Mouse (Mus musculus): ENCODE measurements at regions not wholly inside any gene's neighbourhood (a gene's known extent, or its start where the extent isn't known, plus 50 kb on each side); places are given as distances from the start of the nearest gene placed in this dataset.

DNA sequence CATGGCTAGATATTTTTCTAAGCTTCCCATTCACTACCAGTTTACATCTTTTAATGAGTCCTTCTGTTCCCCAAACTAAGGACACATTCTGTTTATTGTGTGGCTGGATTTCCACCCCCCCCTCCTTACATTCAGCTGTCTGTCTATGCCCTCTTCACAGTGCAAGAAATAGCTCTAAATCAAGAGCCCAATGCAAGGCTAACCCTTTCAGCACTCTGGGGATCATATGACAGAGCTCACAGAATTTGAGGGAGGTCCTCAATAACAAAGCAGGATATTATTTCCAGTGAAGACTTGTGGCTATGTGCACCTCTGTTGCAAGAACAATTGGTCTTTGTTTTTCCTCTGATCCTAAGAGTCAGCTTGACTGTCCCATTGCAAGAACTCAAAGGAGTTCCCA lies 874.1 kb upstream of the Gje1 start:
- ATAC-seq (ENCODE audit: low TSS enrichment) = peak; percentile 87

DNA sequence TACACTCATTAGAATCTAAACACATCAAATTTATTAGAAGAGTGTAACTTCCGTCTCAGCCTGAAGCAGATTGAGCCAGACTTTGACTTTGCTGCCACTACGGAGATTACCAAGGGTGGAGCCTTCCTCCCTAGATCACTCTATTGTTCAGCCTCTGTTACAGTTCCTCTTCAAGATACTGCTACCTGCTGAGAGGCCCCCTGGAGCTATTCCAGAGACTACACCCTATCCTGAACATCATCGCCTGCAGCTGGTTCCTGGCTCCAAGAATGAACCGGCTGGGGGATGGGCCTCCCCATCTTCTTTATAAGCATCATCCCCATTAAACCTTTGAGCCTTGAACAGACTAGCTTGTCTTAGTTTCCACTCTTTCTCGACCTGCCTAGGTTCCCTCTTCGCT lies 868.1 kb upstream of the Gje1 start:
- ATAC-seq (ENCODE audit: low TSS enrichment) = no peak

DNA sequence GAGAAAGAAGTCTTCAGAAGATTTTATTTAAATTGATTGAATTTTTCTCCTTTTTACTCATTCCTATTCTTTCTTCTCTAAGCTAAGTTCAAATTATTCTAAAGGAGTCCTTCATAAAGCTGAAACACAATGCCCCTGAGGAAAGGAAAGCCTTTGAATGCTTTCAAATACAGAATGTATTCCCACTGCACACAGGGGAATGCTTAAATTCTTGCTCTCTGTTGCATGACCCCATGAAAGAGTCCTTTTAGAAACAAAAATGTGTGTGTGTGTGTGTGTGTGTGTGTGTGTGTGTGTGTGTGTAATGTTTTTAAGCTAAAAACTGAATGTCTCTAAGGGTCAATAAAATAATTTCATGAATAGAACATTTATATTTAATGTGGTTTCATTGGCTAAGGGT lies 846.1 kb upstream of the Gje1 start:
- ATAC-seq (ENCODE audit: low TSS enrichment) = no peak

DNA sequence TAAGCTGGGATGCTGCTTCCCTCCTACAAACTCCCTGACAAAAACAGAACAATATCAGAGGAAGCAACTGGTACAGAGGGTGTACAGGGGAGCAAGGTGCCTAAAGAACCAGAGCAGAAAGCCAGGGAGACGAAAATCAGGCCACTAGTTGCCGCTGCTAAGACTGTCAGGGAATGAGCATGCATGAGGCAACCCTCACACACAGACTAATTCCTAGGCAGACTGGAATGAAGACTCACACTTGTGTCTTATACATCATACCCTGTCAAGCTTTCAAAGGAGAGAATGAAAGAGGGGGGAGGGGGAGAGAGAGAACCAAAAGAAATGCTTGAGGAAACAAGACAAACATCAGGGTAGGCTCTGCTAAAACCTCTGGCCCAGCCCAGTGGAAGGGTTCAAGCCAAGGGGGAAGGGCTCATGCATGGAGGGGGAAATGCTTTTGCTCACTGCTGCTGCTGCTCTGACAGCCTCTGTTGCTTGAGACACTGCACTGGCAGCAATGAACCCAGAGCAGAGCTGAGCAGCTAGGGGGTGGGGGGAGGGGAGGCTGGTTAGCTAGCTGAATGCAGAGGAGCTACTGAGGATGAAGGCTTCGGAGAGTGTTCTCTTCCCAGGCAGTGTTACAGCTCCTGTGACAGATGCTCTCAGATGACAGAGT lies 835.5 kb upstream of the Gje1 start:
- ATAC-seq (ENCODE audit: low TSS enrichment) = no peak

DNA sequence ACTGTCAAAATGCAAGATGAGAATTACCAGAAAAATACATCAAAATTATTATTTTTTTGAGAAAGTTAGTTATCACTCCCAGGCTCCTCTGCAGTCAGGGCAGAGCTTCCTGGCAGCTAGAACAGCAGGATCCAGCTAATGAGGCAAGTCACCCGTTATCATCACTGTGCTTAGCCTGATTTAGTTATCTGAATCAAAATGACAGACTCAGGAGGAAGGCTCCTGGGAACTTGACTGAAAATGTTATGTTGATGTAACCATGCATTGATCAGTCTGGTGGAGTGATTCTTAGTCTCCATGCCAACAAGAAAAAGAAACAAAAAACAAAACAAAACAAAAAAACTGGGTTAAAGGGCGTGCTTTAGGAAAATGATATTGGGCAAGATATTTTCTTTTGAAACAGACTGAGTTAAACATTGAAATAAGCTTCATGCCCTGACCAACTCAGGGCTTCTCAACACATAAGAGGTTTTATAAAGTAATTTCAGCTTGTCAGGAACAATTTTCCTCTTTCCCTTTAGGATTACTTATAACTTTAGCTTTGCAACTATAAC lies 823.9 kb upstream of the Gje1 start:
- no peak for ATAC-seq (ENCODE audit: low TSS enrichment)

DNA sequence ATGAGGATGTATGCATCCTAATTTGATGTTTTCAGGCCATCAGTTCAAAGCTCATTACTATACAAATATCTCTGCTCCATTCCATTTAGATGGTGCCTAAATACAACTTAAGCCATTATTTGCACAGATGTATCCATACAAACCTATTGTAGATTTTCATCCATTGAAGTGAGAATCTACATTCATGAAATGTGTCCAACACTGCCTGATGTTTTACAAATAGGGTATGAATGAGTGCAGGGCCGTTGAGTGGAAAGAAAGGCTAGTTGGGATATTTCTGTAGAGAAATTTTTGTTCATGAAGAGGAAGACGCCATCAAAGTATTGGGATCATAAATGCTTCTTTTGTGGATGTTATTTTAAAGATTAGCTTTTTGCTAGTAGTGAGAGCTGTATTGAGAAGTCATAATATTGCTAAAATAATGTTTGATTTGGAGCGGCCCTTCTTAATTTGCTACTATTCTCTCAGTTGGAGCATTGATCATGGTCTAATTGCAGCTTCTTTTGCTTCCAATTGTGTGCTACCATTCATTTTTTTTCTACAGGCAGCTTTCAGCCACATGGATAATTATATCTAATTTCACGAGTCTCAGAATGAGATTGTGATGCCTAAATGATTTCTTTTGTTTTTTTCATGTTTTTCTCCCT lies 822.9 kb upstream of the Gje1 start:
- no peak for ATAC-seq (ENCODE audit: low TSS enrichment)

DNA sequence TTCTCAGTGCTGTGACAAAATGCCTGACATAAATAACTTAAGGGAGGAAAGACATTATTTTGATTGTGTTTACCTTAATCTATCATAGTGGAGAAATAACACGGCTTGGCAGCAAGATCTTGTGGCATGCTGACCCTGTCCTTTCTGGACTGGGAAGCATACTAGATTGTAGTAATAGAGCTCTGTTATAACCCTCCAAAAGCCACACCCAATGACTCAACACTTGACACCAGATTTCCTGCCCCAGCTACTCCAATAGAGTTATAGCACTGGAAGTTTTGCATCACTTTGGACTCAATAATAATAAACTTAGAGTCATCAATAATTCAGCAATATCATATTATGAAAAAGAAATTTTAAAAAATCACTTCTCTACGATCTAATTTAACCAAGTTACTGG lies 818.0 kb upstream of the Gje1 start:
- ATAC-seq (ENCODE audit: low TSS enrichment) = no peak

DNA sequence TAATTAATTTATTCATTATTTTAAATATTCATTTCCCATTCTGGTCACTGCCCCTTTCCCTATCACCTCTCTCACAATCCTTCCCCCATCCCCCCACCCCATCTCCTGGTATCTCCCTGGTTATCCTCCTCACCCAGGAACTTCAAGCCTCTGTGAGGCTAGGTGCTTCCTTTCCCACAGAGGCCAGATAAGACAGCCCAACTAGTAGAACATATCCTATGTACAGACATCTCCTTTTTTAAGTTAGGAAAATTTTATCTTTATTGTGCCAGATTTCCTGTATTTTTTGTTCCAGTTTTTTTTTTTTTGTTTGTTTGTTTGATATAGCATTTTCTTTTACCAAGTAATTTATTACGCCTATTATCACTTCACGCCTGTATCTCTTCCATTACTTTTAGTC lies 769.4 kb upstream of the Gje1 start:
- ATAC-seq (ENCODE audit: low TSS enrichment) = no peak

DNA sequence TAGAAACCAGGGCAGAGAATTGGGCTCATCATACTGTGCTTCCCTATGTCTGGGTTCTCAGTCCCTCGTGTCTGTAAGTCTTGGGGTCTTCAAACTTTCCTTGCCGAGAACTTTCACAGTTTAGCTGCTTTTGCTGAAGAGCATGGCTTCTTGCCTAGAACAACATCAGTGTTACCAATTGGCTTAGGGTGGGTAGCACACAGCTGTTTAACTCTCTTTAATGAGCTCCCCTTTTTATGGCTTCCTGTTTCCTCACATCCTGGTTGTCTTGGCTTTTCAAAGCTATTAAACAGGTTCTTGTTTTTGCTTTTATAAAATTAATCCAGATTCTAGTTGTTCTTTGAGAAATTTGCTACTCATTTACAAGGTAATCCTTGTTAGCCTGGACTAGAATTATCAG lies 725.3 kb upstream of the Gje1 start:
- no peak for ATAC-seq (ENCODE audit: low TSS enrichment)

DNA sequence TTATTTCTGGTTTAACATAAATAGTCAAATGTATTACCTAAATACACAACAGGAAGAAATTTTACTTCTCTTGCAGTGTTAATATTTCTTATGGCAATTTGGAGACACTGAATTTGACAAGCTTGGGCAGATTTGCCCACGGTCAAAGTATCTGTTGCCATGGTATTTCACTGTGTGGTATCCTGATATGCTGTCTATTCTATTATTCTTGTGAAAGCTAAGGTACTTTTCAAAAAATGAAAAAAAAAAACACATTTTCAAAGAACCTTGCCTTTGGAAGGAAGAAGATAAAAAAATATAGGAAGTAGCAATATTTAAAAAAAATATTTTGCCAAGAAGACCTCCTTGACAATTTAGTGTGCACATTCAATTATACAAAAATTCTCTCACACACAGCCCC lies 723.2 kb upstream of the Gje1 start:
- ATAC-seq (ENCODE audit: low TSS enrichment) = no peak

DNA sequence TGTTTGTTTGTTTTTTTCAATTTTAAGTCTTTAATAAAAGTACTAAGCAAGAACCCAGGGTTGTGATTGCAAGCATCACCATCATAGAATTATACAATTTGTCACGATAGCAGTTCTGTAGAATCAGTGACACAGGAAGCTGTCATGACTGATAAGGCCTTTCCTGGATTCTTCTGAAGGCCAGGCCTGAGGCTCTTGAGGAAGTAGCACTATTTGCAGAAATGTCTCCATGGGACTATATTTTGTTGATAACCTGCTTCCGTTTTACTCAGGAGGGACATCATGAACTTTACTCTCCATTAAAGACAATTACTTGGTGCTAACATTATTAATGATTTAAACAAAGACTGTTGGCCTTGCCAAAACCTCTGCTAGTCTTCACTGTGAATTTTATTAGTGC lies 708.7 kb upstream of the Gje1 start:
- no peak for ATAC-seq (ENCODE audit: low TSS enrichment)

DNA sequence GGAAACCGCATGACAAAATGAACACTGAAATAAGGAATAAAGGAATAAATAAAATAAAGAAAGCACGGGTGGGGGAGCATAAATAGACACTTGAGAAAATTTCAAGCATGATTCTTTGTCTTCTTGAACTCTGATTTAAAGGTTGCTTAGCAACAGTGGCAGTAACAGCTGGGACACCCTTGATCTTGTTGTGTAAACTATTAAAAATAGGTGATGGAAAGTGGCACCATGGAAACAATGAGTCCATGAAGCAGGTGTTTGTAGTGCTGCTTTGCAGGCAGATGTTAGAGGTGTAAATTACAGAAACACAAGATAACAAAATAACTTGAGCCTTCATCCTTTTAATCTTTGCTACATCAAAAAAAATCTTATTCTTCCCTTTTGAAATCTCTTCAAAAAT lies 688.2 kb upstream of the Gje1 start:
- ATAC-seq (ENCODE audit: low TSS enrichment) = no peak

DNA sequence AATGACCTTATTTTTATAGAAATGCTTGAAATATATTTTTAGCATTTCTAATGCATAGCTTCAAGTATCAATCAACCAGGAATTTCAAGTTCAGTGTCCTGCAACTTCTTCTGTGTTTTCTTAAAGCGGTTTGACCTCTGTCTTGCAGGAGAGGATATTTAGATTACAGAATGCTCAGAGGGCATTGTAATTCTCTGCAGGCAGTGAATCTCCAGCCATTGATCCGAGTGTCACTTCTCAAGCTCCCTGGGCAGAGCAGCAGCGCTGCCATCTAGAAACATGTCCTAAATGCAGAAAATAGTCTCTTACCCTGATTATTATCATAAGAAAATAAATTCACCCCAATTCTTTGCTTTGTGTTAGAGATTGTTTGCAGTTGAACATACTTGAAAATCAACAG lies 687.7 kb upstream of the Gje1 start:
- no peak for ATAC-seq (ENCODE audit: low TSS enrichment)

DNA sequence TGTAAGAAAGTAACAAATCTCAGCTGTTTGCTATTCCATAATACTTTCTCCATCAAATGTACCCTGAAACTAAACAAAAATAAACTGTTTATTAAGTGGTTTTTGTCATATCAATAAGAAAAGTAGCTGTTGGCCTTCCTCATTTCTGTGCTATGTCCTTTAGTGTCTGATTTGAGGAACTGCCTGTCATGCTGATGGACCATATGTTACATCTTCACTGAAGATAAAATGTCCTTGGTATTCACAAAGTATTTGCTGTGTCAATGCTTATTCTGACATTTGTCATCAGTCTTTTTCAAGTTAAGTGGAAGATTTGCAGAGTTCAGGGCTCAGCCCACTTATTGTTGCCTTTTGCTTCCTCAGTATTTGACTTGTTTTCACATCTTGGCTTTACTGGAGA lies 682.0 kb upstream of the Gje1 start:
- no peak for ATAC-seq (ENCODE audit: low TSS enrichment)

DNA sequence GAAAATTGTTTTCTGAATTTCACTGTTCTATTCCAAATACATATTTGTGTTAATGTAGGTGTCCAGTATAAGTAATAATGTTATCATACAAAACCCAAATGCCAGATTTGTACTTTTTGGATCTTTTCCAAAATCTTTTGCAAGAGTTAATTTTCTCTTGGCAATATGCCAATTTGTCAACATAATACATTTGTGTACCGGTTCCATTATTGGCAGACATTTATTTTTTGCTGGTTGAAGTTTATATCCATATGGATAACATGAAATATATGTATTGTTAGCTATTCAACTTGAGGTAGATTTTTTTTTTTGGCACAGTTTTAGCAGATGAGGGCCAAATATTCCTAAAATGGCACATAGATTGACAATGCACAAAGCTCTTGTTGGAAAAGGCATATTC lies 679.1 kb upstream of the Gje1 start:
- ATAC-seq (ENCODE audit: low TSS enrichment) = no peak

DNA sequence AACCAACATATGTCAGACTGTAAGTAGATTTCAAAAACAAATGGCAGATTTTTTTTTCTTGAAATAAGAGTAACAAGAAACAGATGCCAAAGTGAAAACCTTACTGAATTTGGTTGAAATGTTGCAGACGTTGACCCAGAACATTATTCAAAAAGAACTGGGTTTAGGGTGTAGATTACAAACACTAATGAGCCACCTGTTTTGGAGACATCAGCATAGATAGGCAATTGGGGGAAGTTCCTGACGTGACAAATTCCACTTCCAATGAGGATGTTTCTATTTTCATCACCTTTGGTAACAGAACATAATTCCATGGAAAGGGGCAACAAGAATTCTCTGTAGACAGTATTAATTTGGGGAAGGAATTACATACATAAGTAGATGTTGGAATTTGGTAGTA lies 677.3 kb upstream of the Gje1 start:
- ATAC-seq (ENCODE audit: low TSS enrichment) = no peak

DNA sequence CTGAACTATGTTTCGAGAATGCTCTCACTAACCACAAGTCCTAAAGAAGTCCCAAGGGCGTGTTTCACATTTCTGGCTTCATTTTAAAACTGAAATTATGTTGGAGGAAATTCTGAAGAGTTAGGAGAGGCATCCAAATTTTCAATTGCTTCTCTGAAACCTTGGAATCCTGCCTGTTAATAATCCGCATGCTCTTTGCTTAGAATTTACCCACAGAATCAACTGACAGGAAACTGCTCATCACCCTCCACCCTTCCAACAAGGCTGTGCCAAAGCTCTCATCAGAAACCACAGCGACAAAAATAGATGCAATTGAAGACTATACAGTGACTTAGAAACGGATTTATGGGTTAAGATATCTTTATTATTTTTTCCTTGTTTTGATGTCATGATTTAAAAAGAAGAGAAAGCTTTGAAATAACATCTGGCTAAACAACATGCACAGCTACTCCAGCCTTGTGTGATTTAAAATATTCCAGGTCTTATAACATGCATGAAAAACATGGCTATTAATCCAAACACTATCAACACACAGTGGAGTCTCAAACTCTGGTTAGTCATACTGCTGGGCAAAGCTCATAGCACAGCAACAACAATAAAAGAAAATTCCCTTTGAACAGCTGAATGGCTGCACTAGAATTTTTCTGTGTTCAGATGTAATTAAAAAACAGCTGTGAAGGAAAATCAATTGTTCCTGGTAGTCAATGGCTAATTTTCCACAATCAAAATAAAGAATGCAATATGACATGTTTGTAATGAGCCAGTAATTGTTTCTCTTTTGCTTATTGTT lies 674.2 kb upstream of the Gje1 start:
- no peak for ATAC-seq (ENCODE audit: low TSS enrichment)

DNA sequence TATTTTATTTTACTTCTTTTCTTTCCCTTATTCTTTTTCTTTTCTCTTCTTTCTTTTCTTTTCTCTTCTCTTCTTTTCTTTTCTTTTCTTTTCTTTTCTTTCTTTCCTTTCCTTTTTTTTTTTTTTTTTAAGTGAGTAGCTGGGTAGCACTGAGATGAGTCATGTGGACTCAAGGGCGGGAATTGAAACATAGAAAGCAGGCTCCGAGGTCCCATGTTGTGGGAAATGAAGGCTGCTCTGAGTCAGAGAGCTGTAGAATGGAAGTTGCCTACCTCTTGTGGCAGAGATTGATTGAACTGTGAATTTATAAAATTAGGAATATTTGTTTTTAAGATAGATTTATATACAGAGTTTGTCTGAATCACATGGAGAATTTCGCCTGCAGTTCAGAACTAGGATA lies 655.6 kb upstream of the Gje1 start:
- ATAC-seq (ENCODE audit: low TSS enrichment) = no peak
